Mouse (Mus musculus) neutrophil, adult 65 days (primary cell): ENCODE measurements around the gene Olfr522. TPM values are rescaled to one million over a fixed set of nuclear protein-coding genes. Genes with fewer than 3 reads are reported as not detected.

Experiments
- total RNA-seq: library from RNA; stranded (reverse); gene quantifications from 2 replicates; pipeline ENCODE4 v1.2.4, GENCODE M21; 2023

Gene Olfr522
- total RNA-seq: not detected in 2 replicates

GRCm38 (mm10) chr7:140164664-140165063 is at the start of gene Olfr522:
Gene Olfr522, minus strand, starts transcription at chr7:140164764.

GRCm38 (mm10) chr7:140205864-140206263 is 41.3 kb upstream of the Olfr522 start, which contains the start of gene Olfr524:
Gene Olfr524, minus strand, starts transcription at chr7:140205964.

DNA sequence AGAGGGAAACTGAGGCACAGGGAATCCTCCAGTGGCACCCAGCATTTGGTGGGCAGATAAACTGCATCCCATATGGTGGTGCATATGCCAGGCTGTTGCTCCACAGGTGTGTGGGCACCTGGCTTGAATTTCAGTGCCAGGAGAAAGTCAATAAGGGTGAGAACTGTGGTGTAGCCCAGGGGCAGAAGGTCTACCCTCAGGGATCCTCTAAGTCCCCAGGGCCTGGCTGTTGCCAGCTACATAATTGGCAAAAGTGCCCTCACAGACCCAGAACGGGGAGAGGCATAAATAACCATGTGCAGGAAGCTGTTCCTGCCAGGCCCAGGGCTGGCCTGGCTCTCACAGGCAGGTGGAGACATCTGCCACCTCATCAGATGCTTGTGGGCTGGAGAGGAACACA is 8.4 kb upstream of the Olfr522 start, which contains the start of gene Olfr523:
Gene Olfr523 (plus strand): TSS at position 282 of the 400 bp plus-strand sequence.

GRCm38 (mm10) chr7:140154218-140154927 is 10.2 kb downstream of the Olfr522 start, which contains the start of gene Sprn:
Gene Sprn, minus strand, starts transcription at chr7:140154877.

GRCm38 (mm10) chr7:140137135-140138020 is 27.2 kb downstream of the Olfr522 start, which contains the start of gene Mtg1:
Gene Mtg1, plus strand, starts transcription at chr7:140137564.

DNA sequence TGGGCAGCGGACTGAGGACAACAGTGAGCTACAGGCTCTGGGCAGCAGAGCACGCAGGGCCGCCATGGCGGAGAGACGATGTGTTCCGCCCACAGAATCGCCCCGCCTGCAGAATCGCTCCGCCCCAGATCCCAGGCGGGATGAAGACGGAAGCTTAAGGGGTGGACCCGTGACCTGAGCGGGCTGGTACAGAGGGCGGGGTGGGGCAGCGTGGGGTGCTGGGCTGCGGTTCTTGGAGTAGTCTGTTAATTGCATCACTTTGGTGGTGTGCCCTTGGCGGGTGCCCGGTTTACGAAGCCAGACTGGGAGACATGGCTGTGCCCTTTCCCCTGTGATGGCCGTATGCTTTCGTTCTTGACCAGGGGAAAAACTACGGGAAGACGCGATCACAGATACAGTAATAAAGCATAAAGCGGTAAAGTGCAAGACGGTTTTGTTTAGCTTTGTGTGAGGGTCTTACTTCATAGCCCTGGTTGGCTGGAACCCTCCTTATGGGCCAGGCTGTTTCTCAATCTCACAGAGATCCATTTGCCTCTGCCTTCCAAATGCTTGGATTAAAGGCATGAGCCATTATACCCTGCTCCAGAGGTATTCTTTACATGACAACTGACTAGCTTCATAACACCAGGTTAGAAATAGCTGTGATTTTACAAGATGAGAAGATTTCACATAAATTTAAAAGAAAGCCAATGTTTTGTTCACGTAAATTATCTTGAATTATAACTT is 48.1 kb downstream of the Olfr522 start, which contains the start of gene Echs1:
Gene Echs1 (minus strand): TSS at position 148 of the 726 bp plus-strand sequence.

GRCm38 (mm10) chr7:140115583-140116328 is 48.8 kb downstream of the Olfr522 start, which contains the start of gene Paox:
Gene Paox, plus strand, starts transcription at chr7:140115799.

Other genes starting within 250 kb of the Olfr522 start
- not detected in 2 replicates for gene Utf1, start 221.0 kb downstream of the Olfr522 start, total RNA-seq
- 3.3 and 3.9 TPM in 2 replicates for gene 6430531B16Rik, start 186.0 kb downstream of the Olfr522 start, total RNA-seq
- gene Adam8, start 172.2 kb downstream of the Olfr522 start, total RNA-seq: 1,061 and 1,613 TPM in 2 replicates
- gene Zfp511, start 128.4 kb downstream of the Olfr522 start, total RNA-seq: 11.3 and 18.2 TPM in 2 replicates
- 22.2 and 22.9 TPM in 2 replicates for gene Tubgcp2, start 128.1 kb downstream of the Olfr522 start, total RNA-seq
- gene Msx3, start 115.7 kb downstream of the Olfr522 start, total RNA-seq: not detected in 2 replicates
- not detected in 2 replicates for gene Caly, start 82.2 kb downstream of the Olfr522 start, total RNA-seq
- not detected in 2 replicates for gene Prap1, start 71.4 kb downstream of the Olfr522 start, total RNA-seq
- 6.7 and 8.2 TPM in 2 replicates for gene Fuom, start 62.3 kb downstream of the Olfr522 start, total RNA-seq
- 3.9 and 9.7 TPM in 2 replicates for gene Paox, start 49.0 kb downstream of the Olfr522 start, total RNA-seq
- 27.9 and 31.7 TPM in 2 replicates for gene Echs1, start 48.3 kb downstream of the Olfr522 start, total RNA-seq
- gene Mtg1, start 27.2 kb downstream of the Olfr522 start, total RNA-seq: 4.7 and 5.0 TPM in 2 replicates
- gene Sprn, start 9.9 kb downstream of the Olfr522 start, total RNA-seq: not detected in 2 replicates
- gene Olfr523, start 8.5 kb upstream of the Olfr522 start, total RNA-seq: not detected in 2 replicates
- not detected in 2 replicates for gene Olfr524, start 41.2 kb upstream of the Olfr522 start, total RNA-seq
- not detected in 2 replicates for gene Cd163l1, start 53.5 kb upstream of the Olfr522 start, total RNA-seq
- gene 5830411N06Rik, start 82.5 kb upstream of the Olfr522 start, total RNA-seq: not detected in 2 replicates
- not detected in 2 replicates for gene Olfr525, start 156.1 kb upstream of the Olfr522 start, total RNA-seq
- gene Olfr527, start 169.3 kb upstream of the Olfr522 start, total RNA-seq: not detected in 2 replicates
- gene Olfr60, start 196.9 kb upstream of the Olfr522 start, total RNA-seq: not detected in 2 replicates
- not detected in 2 replicates for gene Olfr530, start 211.6 kb upstream of the Olfr522 start, total RNA-seq
- not detected in 2 replicates for gene Olfr531, start 238.2 kb upstream of the Olfr522 start, total RNA-seq